Mouse (Mus musculus) layer of hippocampus, postnatal 14 days (tissue): ENCODE data around the gene Fam122c. TPM values are rescaled to one million over a fixed set of nuclear protein-coding genes. Genes with fewer than 3 reads are reported as not detected.

Experiments used
- DNase-seq, 2 experiments: peaks; one replicate each; pipeline ENCODE4 v3.0.0; 2021 to 2022; ENCODE audit warnings: low spot score in 2 of 2, mixed read lengths in 1 of 2
- total RNA-seq, 2 experiments: library from RNA; stranded (reverse); gene quantifications; 2 replicates each; pipeline ENCODE4 v1.2.3; 2021

The Fam122c gene
- total RNA-seq, 2 experiments from 2014 or later: not detected

DNA sequence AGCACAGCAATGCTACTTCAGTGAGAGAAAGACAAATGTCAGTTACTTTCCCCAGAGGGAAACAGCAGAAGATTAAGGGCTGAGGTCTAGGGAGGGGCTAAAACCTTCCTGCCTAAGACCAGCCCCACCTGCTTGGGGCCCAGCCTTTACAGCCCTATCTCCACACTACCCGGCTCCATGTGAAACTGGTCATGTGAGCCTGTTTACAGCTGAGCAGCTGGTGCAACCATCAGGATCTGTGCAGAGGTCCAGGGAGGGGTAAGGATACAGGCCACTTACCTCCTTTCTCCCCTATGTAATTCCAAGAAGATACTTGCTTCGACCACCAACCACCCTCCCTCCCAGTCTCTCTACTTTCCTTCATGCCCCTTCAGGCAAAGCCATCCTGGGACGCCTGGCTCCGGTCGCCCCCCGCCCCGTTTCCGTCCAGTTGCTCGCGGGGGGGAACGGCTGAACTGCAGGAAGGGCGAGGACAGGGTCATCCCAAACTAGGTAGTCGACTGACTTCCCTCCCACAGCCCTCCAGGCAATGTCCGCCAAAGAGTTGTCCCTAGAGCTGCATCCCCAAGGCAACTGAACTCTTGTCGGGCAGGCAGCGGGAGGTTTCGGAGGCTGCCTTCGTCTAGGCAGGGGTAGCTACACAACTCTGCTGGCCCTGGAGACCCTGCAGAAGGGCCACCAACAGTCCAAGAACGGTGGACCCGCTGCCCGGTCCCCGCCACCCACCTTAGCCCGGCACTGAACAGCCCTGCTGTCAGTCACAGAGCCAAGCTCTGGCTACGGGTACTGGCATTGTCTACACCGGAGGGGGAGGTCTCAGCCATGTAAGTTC lies 96.5 kb downstream of the Fam122c start:
- no peak for DNase-seq

DNA sequence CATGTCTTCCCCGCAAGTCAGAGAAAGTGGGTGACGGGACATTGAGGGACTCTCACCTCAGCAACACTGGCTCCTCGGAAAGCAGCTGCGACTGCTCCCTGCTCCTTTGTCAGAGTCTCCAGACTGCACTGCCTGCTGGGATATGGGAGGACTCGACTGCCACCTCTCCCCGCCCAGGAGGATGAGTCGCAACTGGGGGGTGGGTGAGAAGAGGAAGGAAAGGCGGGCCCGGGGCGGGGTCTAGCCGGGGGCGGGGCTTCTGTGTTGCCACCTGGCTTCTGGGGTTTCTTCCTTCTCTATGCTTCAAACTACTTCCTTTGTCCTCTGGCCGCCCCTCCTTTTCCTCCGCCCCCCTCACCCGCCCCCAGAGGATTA lies 97.1 kb downstream of the Fam122c start, which contains the start of gene Mospd1:
Gene Mospd1 (minus strand): TSS at position 137 of the 375 bp plus-strand sequence.
- peak; percentile 68 to 79 for DNase-seq

Other genes starting within 250 kb of the Fam122c start
- not detected for gene Plac1, start 33.3 kb upstream of the Fam122c start, total RNA-seq
- 1 to 10 TPM; 3.0 to 3.6 TPM for gene Fam122b, start 3.6 kb upstream of the Fam122c start, total RNA-seq
- 10 to 100 TPM; 13.5 to 17.1 TPM for gene Mospd1, start 97.1 kb downstream of the Fam122c start, total RNA-seq
- not detected for gene Etd, start 161.5 kb downstream of the Fam122c start, total RNA-seq